Mouse (Mus musculus): ENCODE data around the gene Ss18l2.

- TF ChIP-seq EP300 (IDR thresholded peaks at IDR 0.05; ENCODE audit: low read depth) (no peak), CTCF (IDR thresholded peaks at IDR 0.05; ENCODE audit: low read depth) (peak; percentile 58)
These were observed 5.2 kb upstream of the Ss18l2 start, which contains the start of gene Sec22c for GRCm38 (mm10) chr9:121704646-121705625.

Data from liver, postnatal 0 days (tissue).